In the genomic region with DNA sequence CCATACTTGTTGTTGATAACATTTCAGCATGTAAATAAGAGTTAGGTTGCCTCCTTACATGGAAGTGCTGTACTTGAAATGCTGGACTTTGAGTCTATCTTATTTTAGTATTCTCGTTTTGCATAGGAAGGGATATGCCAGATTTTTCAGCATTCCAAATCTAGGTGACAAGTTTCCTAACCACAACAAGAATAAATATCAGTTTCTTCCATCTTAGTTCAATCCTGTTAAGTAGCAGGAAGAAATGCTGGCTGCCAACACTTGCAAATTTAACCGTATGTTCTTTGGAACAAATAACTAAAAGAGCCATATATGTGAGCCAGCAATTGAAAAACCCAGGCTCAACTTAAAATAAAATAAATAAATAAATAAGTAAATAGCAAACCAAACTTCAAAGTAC, we compare ENCODE assay signal across 26 mouse cellular contexts.
"Had no signal": no experiment of that assay in that cellular context is flagged by ENCODE, and none has a peak within 500 bp of the region (broad histone marks: within the 10 kb centered on the region; RNA-seq: fewer than 3 reads in every experiment).

No protein-coding gene starts in this region.

- H3K27ac ChIP-seq: heart, embryonic 10.5 days; hindbrain, embryonic 10.5 days; hindbrain, embryonic 12.5 days; hindbrain, embryonic 14.5 days; intestine, embryonic 15.5 days; limb, embryonic 13.5 days; limb, embryonic 15.5 days; liver, embryonic 12.5 days; liver, embryonic 14.5 days had no signal

- H3K27me3 ChIP-seq: heart, embryonic 12.5 days; hindbrain, embryonic 12.5 days; intestine, embryonic 15.5 days; limb, embryonic 13.5 days; limb, embryonic 15.5 days; liver, embryonic 12.5 days had no signal

- H3K4me3 ChIP-seq: heart, embryonic 10.5 days; heart, embryonic 12.5 days; hindbrain, embryonic 10.5 days; hindbrain, embryonic 12.5 days; intestine, embryonic 15.5 days; limb, embryonic 13.5 days; limb, embryonic 15.5 days; liver, embryonic 12.5 days had no signal

- H3K9ac ChIP-seq: heart, embryonic 12.5 days; hindbrain, embryonic 12.5 days; hindbrain, embryonic 14.5 days; intestine, embryonic 15.5 days; limb, embryonic 13.5 days; limb, embryonic 15.5 days; liver, embryonic 12.5 days; liver, embryonic 14.5 days had no signal

- H3K4me1 ChIP-seq: heart, embryonic 10.5 days; heart, embryonic 12.5 days; hindbrain, embryonic 10.5 days; hindbrain, embryonic 12.5 days; intestine, embryonic 15.5 days; limb, embryonic 13.5 days; limb, embryonic 15.5 days; liver, embryonic 12.5 days had no signal

- H3K4me2 ChIP-seq: heart, embryonic 12.5 days; hindbrain, embryonic 12.5 days; hindbrain, embryonic 14.5 days; intestine, embryonic 15.5 days; limb, embryonic 13.5 days; limb, embryonic 15.5 days; liver, embryonic 12.5 days had no signal

- ATAC-seq: hindbrain, embryonic 16.5 days; inflammation-experienced regulatory T-cells, adult 6 months; intestine, embryonic 15.5 days; intestine, postnatal 0 days; liver, embryonic 12.5 days had no signal

- H3K36me3 ChIP-seq: heart, embryonic 10.5 days; heart, embryonic 12.5 days; hindbrain, embryonic 10.5 days; hindbrain, embryonic 12.5 days; intestine, embryonic 15.5 days; limb, embryonic 13.5 days; limb, embryonic 15.5 days; liver, embryonic 12.5 days had no signal

- H3K9me3 ChIP-seq: heart, embryonic 10.5 days; heart, embryonic 12.5 days; hindbrain, embryonic 10.5 days; hindbrain, embryonic 12.5 days; intestine, embryonic 15.5 days; limb, embryonic 13.5 days; limb, embryonic 15.5 days; liver, embryonic 12.5 days had no signal

- DNase-seq: gastrocnemius, postnatal 10 days; gastrocnemius, postnatal 25 days; heart, adult 18-20 months; heart, postnatal 10 days; heart, postnatal 4 days; kidney, adult 18-20 months; kidney, adult 8-10 months; kidney, postnatal 10 days; kidney, postnatal 25 days; kidney, postnatal 4 days; layer of hippocampus, adult 9-11 months; layer of hippocampus, postnatal 36 days; left cerebral cortex, postnatal 4 days had no signal
